Mouse (Mus musculus) spleen, adult 2 months (tissue): ENCODE data around the gene Dock10. TPM values are rescaled to one million over a fixed set of nuclear protein-coding genes. Genes with fewer than 3 reads are reported as not detected.
"Not testable (repeated sequence)": the region's sequence is repeated elsewhere in the genome, so short reads cannot be mapped to it uniquely, and the experiment has no call there.

Source experiments
- DNase-seq, 2 experiments: peaks; one replicate each; pipeline versions ENCODE4 v3.0.0 to v3.0.0-alpha.2; 2012 to 2021; ENCODE audit warnings: low spot score in 2 of 2, low read depth in 1 of 2
- H3K27ac ChIP-seq: fragments of 200-500 bp; 2 replicates; pipeline ENCODE4 v1.5.1; 2012; ENCODE audit warnings: low read length, inconsistent platforms; ENCODE audit not compliant: insufficient read depth
- H3K27me3 ChIP-seq: fragments of 200-500 bp; 2 replicates; pipeline ENCODE4 v1.6.1; 2012; ENCODE audit warnings: mild to moderate bottlenecking, moderate library complexity, low read length, inconsistent platforms; ENCODE audit not compliant: control insufficient read depth, insufficient read depth
- H3K36me3 ChIP-seq: fragments of 200-500 bp; 2 replicates; pipeline ENCODE4 v1.6.1; 2012; ENCODE audit warnings: mild to moderate bottlenecking, low read length, inconsistent platforms; ENCODE audit not compliant: control insufficient read depth, insufficient read depth
- H3K4me1 ChIP-seq: fragments of 200-500 bp; 2 replicates; pipeline ENCODE4 v1.6.1; 2011; ENCODE audit warnings: inconsistent platforms; ENCODE audit not compliant: control insufficient read depth, insufficient read depth, insufficient read length
- H3K4me3 ChIP-seq: fragments of 200-500 bp; 2 replicates; pipeline ENCODE4 v1.5.1; 2011; ENCODE audit warnings: mild to moderate bottlenecking, inconsistent platforms; ENCODE audit not compliant: insufficient read depth, insufficient read length; ENCODE audit errors: extremely low read depth
- CTCF ChIP-seq: fragments of 200-500 bp; IDR thresholded peaks from 2 replicates; pipeline ENCODE4 v1.5.1; 2011; ENCODE audit warnings: mild to moderate bottlenecking, inconsistent platforms; ENCODE audit not compliant: insufficient read depth, insufficient read length, insufficient replicate concordance; ENCODE audit errors: extremely low read depth
- POLR2A ChIP-seq: fragments of 200-500 bp; IDR thresholded peaks from 2 replicates; pipeline ENCODE4 v1.6.1; 2011; ENCODE audit warnings: low read depth, low read length, inconsistent platforms
- WGBS: fragments of 180-500 bp; shearing (Covaris S2); methylation state at CpG from one replicate; pipeline ENCODE4 v1.1.7; 2018; 5-methylcytosine and 5-hydroxymethylcytosine counted together
- polyA plus RNA-seq: library from polyadenylated mRNA; depleted of rRNA; stranded (reverse); fragments of >200 nt; gene quantifications from 2 replicates; pipeline ENCODE4 v1.2.3, GENCODE M21; 2012

The Dock10 gene
- polyA plus RNA-seq, 1 experiment, result 28.5 TPM

- Histone ChIP-seq H3K27me3 (no peaks in the 10 kb centered on the region), H3K36me3 (no peaks in the 10 kb centered on the region), H3K4me3 (no peak overlapping the region), H3K4me1 (peaks cover 6% of the 10 kb centered on the region), H3K27ac (no peak overlapping the region)
- DNase-seq, result no peak
- WGBS, result 25% methylated on average over 4 of the region's 4 CpGs
- TF ChIP-seq POLR2A (no peak), CTCF (no peak)
Measured at GRCm38 (mm10) chr1:80763042-80763950, 5.0 kb upstream of the Dock10 start.

GRCm38 (mm10) chr1:80758798-80759184 is 464 bp upstream of the Dock10 start:
- no peaks in the 10 kb centered on the region for H3K36me3 ChIP-seq
- 14% methylated on average over 6 of the region's 6 CpGs for WGBS
- no peak for DNase-seq
- no peak for TF ChIP-seq CTCF
- TF ChIP-seq POLR2A, result no peak
- H3K27me3 ChIP-seq, result no peaks in the 10 kb centered on the region
- peak overlapping the region; percentile 78 for H3K27ac ChIP-seq
- H3K4me1 ChIP-seq, result peaks cover 14% of the 10 kb centered on the region
- H3K4me3 ChIP-seq, result peak overlapping the region; percentile 62

GRCm38 (mm10) chr1:80757650-80757976 is 714 bp downstream of the Dock10 start:
- TF ChIP-seq POLR2A (no peak), CTCF (no peak)
- H3K4me1 ChIP-seq, result peaks cover 12% of the 10 kb centered on the region
- peak overlapping the region; percentile 28; the same call in 1 of the 2 replicates for H3K27ac ChIP-seq
- H3K27me3 ChIP-seq, result no peaks in the 10 kb centered on the region
- DNase-seq, result no peak
- H3K4me3 ChIP-seq, result peak overlapping the region; percentile 62
- WGBS, result under 1% methylated on average over 6 of the region's 6 CpGs
- 0 out of 2 replicates have a peak, but pooled peaks cover 2% of the 10 kb centered on the region for H3K36me3 ChIP-seq

- peak overlapping the region; percentile 62 for H3K4me3 ChIP-seq
- TF ChIP-seq POLR2A, result no peak
- no peak for TF ChIP-seq CTCF
- H3K27ac ChIP-seq, result peak overlapping the region; percentile 28
- 0 out of 2 replicates have a peak, but pooled peaks cover 2% of the 10 kb centered on the region for H3K36me3 ChIP-seq
- WGBS, result 2% methylated on average over 14 of the region's 14 CpGs
- H3K27me3 ChIP-seq, result no peaks in the 10 kb centered on the region
- H3K4me1 ChIP-seq, result peaks cover 11% of the 10 kb centered on the region
- DNase-seq, result peak; percentile 18 to 67
Measured at GRCm38 (mm10) chr1:80756824-80757649, 1.3 kb downstream of the Dock10 start.

GRCm38 (mm10) chr1:80756060-80756439 is 2.3 kb downstream of the Dock10 start:
- H3K4me3 ChIP-seq, result no peak overlapping the region
- WGBS, result 3% methylated on average over 2 of the region's 2 CpGs
- H3K27me3 ChIP-seq, result no peaks in the 10 kb centered on the region
- no peak for TF ChIP-seq POLR2A
- no peak for TF ChIP-seq CTCF
- peak overlapping the region; percentile 20; the same call in 1 of the 2 replicates for H3K27ac ChIP-seq
- DNase-seq, result no peak
- H3K36me3 ChIP-seq, result 0 out of 2 replicates have a peak, but pooled peaks cover 2% of the 10 kb centered on the region
- H3K4me1 ChIP-seq, result peaks cover 10% of the 10 kb centered on the region

- Histone ChIP-seq H3K4me3 (no peak overlapping the region), H3K4me1 (peaks cover 10% of the 10 kb centered on the region), H3K27me3 (no peaks in the 10 kb centered on the region), H3K27ac (peak overlapping the region; percentile 20; the same call in 1 of the 2 replicates), H3K36me3 (0 out of 2 replicates have a peak, but pooled peaks cover 2% of the 10 kb centered on the region)
- no peak for TF ChIP-seq CTCF
- no peak for TF ChIP-seq POLR2A
- 17% methylated on average over 7 of the region's 7 CpGs for WGBS
- peak in 1 of 2 experiments; percentile 59 for DNase-seq
Measured at GRCm38 (mm10) chr1:80755296-80756059, 2.8 kb downstream of the Dock10 start.

GRCm38 (mm10) chr1:80749122-80749521 is 9.2 kb downstream of the Dock10 start:
- DNase-seq, H3K4me3 ChIP-seq, H3K27ac ChIP-seq, H3K36me3 ChIP-seq, H3K27me3 ChIP-seq: not testable (repeated sequence)
- WGBS, result 90% methylated on average over 2 of the region's 2 CpGs
- H3K4me1 ChIP-seq, result peaks cover 12% of the 10 kb centered on the region
